Mouse (Mus musculus) liver, adult (tissue): Measurements from ENCODE around the gene Hivep3.

Experiments used
- GATA4 ChIP-seq: IDR thresholded peaks from 2 replicates; pipeline ENCODE4 v1.6.1; 2014; ENCODE audit warnings: mild to moderate bottlenecking, low read length; ENCODE audit not compliant: insufficient replicate concordance

Gene Hivep3

GRCm38 (mm10) chr4:120091997-120092783 is 358.6 kb downstream of the Hivep3 start:
- TF ChIP-seq GATA4: no peak

- no peak for TF ChIP-seq GATA4
Measured at GRCm38 (mm10) chr4:120096935-120097334, 363.4 kb downstream of the Hivep3 start.

GRCm38 (mm10) chr4:120101186-120101585 is 367.6 kb downstream of the Hivep3 start:
- no peak for TF ChIP-seq GATA4

GRCm38 (mm10) chr4:120104599-120104998 is 371.0 kb downstream of the Hivep3 start:
- TF ChIP-seq GATA4: no peak

- no peak for TF ChIP-seq GATA4
Measured at GRCm38 (mm10) chr4:120106362-120106761, 372.8 kb downstream of the Hivep3 start.

- no peak for TF ChIP-seq GATA4
Measured at GRCm38 (mm10) chr4:120107787-120108186, 374.2 kb downstream of the Hivep3 start.

- TF ChIP-seq GATA4: no peak
Measured at GRCm38 (mm10) chr4:120115516-120115915, 381.9 kb downstream of the Hivep3 start.

- no peak for TF ChIP-seq GATA4
Measured at GRCm38 (mm10) chr4:120116312-120116711, 382.7 kb downstream of the Hivep3 start.

- no peak for TF ChIP-seq GATA4
Measured at GRCm38 (mm10) chr4:120120276-120120675, 386.7 kb downstream of the Hivep3 start.

- TF ChIP-seq GATA4: no peak
Measured at GRCm38 (mm10) chr4:120124656-120125055, 391.1 kb downstream of the Hivep3 start.

- TF ChIP-seq GATA4: no peak
Measured at GRCm38 (mm10) chr4:120126047-120126446, 392.5 kb downstream of the Hivep3 start.

GRCm38 (mm10) chr4:120127333-120127732 is 393.7 kb downstream of the Hivep3 start:
- TF ChIP-seq GATA4: no peak

- TF ChIP-seq GATA4: no peak
Measured at GRCm38 (mm10) chr4:120128033-120128432, 394.4 kb downstream of the Hivep3 start.

- no peak for TF ChIP-seq GATA4
Measured at GRCm38 (mm10) chr4:120129233-120129885, 395.8 kb downstream of the Hivep3 start.

- TF ChIP-seq GATA4: no peak
Measured at GRCm38 (mm10) chr4:120130926-120131325, 397.3 kb downstream of the Hivep3 start.

- no peak; the same call in 1 of the 2 replicates for TF ChIP-seq GATA4
Measured at GRCm38 (mm10) chr4:120131441-120132220, 398.0 kb downstream of the Hivep3 start.
